Mouse (Mus musculus): ENCODE results near the gene Far1.

DNA sequence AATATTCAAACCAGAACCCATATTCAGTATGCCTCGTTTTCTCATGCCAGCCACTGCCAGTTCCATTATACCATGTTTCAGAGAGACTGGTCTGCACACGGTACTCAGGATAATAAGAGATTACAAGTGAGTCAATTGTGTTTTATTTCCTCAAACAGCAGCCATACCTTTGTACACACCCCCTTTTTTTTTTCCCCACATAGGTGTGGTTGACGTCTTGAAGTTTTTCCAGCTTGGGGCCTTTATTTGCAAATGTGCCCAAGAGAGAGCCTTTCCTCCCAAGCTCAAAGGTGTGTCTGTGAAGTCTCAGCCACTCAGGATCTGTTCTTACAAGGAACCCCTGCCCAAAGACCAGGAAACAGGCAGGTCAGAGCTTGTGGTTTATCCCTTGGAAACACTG lies 11.2 kb upstream of the Far1 start:
- TF ChIP-seq CTCF (IDR thresholded peaks at IDR 0.05; ENCODE audit: borderline replicate concordance, insufficient read depth, low read depth, low read length) (no peak), POLR2A (IDR thresholded peaks at IDR 0.05; ENCODE audit: borderline replicate concordance, insufficient read depth, low read length) (no peak)

Measured in cerebellum, adult 2 months (tissue).